Mouse (Mus musculus): ENCODE measurements around the gene Iglon5.
A peak's percentile ranks its signal among the peaks of the same experiment; 100 is the strongest.

Iglon5 gene

GRCm38 (mm10) chr7:43489631-43490125 is at the start of gene Iglon5:
Gene Iglon5 (minus strand): TSS chr7:43490075.
- no peak for DNase-seq

- no peak for DNase-seq
These were observed 48.6 kb upstream of the Iglon5 start for GRCm38 (mm10) chr7:43538524-43538923.

- no peak for DNase-seq
These were observed 43.1 kb upstream of the Iglon5 start for GRCm38 (mm10) chr7:43532936-43533505.

GRCm38 (mm10) chr7:43530216-43530785 is 40.4 kb upstream of the Iglon5 start:
- DNase-seq: no peak

DNA sequence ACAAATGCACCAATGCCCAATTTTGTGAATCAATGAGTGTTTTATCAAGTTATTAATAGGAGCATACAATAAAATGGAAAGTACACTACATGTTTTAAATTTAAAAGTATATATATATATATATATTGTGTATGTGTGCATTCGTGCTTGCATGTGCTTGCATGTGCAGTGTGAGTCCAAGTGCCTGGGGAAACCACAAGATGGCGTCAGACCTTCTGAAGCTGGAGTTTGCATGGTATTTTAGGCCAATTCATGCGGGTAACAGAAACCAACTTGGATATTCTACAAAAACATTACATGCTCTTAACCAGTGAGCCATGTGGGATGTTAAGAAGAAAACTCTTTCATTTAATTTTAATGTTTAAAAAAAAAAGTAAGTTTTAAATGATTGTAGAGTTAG is 35.4 kb upstream of the Iglon5 start:
- DNase-seq: no peak

- DNase-seq: no peak
These were observed 32.9 kb upstream of the Iglon5 start for GRCm38 (mm10) chr7:43522776-43523175.

DNA sequence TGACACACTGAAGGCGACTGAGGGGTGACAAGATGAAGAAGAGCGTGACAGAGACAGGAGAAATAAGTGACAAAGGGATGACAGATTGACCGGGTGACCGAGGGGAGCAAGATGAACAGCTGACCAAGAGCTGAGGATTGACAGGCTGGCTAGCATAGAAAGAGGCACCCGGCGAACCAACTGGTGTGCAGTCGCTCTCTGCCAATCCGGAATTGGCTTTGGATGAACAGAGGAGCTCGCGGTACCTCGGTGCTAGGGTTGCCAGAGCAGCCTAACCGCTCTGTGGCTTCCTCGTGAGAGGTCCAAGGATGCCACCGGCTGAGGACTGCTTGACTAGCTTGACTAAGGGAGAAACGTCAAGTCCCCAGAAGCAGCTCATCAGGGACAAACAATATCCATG is 28.5 kb upstream of the Iglon5 start:
- no peak for DNase-seq

DNA sequence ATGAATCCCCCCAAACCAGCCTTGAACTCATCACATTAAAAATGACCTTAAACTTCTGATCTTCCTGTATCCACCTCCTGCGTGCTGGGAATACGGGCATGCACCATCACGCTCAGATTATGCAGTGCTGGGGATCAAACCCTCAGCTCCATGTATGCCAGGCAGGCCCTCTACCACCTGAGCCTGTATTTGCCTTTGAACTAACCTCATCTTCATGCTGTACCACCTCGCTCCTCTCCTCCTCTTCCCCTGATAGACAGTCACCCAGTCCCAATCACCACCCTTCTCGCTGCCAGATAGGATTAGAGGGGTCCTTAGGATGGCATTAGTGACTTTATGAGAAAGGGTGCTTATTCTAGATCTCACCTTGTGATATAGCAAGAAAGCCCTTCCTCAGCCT is 25.2 kb upstream of the Iglon5 start:
- no peak for DNase-seq

DNA sequence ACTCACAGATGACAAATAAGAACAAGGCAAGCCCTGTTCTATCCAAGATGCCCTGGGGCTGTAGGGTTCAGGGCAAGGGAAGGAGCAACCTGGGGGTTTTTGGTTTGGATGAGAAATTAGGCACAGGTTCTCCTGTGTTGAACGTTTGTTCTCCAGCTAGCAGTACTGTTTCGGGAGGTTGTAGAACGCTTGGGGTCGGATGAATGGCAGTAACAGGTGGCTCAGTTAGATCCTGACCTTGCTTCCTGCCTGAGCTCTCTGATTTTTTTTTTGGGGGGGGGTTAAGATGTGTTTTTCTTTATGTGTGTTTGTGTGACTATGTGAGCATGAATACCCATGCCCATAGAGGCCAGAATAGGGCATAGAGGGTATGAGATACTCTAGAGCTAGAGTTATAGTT is 22.6 kb upstream of the Iglon5 start:
- DNase-seq: no peak

DNA sequence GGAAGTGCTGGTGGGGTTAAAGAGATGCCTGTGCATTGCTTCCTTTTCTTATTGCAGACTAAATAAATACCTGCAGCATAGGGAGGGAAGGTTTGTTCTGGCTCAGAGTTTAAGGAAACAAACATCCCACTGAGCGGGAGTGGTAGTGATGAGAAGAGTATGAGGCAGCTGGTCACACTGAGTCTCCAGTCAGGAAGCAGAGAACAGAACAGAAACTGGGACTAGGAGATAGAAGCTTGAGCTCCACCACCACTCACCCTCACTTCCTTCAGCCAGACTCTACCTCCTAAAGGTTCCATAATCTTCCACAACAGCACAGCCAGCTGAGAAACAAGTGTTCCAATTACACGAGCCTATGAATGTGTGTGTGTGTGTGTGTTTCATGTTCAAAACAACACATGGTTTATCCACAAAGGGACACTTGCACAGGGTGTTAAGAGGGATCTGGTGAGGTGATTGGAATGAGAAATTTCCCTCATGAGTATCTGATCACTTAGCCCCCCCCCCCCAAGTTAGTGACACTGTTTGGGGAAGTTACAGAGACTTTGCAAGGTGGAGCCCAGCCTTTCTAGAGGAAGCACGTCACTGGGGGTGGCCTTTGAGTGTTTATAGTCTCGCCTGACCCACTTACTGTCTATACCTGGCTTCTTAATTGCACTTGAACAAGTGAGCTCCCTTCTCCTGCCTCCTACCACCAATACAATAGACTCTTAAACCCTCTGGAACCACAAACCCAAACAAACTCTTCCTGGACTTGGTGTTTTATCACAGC is 22.0 kb upstream of the Iglon5 start:
- DNase-seq: no peak

DNA sequence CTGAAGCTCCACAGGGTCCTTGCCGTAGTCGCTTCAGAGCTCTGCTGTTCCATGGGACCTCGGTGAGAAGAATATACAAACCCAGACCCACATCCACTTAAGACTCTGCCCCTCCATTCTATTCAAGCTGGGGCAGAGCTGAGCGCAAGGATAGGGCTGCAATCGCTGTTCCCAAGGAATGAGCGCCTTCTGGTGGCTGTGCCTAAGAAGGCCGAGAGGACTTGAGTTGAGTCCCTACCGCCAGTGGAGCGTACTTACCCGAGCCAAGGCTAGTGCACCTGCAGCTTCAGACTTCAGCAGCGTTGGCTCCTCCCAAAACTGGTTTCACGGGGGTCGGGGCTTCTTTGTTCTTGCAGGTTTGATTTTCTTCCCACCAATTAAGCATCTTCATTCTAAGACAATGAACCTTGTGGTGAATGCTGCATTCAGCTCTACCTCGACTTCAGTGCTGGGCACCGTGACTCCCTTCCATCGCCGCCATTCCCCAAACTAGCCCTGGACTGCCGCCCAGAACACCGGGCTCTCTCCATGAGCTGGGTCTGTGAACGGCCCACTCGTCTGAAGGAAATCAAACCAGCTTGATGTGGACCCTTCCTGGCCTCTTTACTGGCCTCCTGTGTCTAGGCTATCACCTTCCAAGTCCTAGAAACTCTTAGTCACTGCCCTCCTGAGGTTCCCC is 5.6 kb upstream of the Iglon5 start:
- DNase-seq: peak; percentile 18 to 64

DNA sequence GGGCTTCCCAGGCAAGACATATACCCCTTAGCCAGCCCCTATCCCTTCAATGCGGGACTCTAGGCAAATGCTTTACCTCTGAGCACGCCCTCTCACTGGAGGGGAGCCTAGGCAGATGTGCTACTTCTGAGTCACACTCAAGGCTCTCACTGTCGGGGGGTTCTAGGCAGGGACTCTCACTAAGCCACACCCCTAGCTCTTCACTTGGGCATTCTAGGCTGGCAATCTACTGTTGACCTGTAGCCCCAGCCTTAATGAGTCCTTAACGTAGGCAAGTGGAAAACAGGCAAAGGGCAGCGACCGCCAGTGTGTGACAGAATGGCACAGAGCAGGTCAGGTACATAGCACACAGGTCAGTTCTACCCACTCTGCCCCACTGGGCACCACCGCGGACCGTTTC is 986 bp upstream of the Iglon5 start:
- DNase-seq: no peak

GRCm38 (mm10) chr7:43490182-43490584 is 308 bp upstream of the Iglon5 start:
- DNase-seq: no peak

DNA sequence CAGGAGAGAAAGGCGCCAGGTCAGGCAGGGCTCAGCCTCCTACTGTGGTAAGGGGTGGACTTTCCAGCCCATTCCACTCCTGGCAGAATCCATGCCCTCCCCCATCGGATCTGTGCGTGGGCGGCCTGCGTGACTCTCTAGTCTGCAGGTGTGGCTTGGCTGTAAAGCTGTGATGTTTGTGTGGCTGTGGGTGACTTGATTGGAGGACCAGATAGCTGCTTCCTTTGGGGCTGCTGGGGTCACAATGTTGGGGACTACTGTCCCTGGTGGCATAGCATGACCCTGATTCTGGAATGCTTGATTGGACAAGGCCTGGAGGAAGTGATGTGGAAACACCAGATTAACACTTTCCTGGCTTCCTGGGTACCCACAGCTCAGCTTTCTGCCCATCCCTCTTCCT is 1.2 kb downstream of the Iglon5 start:
- DNase-seq: no peak

DNA sequence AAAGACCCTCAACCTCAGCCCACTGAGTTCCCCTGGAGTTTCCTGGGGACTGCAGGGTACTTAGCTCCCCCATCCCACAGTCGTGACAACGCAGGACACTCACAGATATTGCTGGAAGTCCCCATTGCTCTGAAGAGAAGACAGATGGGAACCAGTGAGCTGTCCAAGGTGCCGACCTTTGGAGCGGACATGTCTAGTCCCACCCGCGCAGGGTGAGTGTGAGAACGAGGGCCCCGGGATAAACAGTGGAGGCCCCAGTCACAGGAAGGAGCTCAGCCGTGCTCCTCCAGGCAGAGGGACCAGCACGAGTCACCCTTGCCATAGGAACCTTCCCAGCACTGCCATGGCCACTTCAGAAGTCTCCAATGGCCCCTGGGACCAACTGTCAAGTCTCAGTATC is 6.6 kb downstream of the Iglon5 start:
- no peak for DNase-seq

GRCm38 (mm10) chr7:43482090-43482716 is 7.7 kb downstream of the Iglon5 start:
- peak; percentile 22 to 24 for DNase-seq

DNA sequence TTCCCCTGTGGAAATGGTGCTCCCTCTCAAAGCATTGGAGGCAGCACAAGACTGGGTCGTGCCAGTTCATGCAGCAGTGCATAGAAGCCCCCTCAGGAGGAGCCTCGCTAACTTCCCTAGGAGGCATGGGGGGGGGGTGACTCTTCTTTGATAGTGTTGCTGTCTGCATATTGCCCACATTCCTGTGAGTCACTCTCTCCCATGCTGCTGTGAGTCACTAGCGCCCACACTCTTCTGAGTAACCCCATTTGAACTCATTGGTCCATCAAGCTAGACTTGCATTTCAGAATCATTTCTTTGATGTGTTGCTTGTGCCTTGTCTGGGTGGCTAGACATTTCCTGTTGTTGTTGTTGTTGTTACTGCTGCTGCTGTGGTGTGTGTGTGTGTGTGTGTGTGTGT is 8.7 kb downstream of the Iglon5 start:
- DNase-seq: no peak

DNA sequence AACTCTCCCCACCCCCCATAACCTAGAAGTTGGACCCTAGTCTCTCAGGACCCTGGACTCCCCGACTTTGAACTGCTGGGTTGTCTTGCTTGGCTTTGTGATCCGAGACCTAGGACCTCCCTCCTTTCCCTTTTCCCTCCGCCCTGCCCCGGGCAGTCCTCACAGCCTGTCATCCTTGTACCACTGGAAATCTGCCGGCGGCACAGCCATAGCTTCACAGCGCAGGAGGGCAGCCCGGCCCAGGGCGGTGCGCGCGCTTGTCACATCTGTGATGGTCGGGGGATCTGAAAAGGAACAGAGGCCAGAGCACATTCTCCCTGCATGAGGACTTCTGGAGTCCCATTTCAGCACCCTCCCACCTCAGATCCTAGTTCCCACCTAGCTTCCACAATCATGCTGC is 13.5 kb downstream of the Iglon5 start:
- no peak for DNase-seq

DNA sequence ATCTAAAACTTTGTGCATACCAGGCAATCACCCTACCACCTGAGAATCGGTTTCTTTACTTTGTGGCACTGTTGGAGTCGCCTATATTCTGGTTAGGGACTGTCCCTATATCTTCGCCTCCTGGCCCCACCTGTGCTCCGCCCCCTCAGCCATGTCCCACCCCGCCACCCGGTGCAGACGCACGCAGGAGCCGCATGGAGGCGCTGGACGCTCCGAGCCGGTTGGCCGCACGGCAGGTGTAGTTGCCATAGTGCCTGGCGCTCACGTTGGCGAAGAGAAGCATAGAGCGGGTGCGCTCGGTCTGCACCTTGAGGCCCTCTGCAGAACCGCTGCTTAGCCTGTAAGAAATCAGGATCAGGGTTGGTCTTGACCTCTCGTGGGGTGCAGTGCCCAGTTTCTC is 14.2 kb downstream of the Iglon5 start:
- no peak for DNase-seq

DNA sequence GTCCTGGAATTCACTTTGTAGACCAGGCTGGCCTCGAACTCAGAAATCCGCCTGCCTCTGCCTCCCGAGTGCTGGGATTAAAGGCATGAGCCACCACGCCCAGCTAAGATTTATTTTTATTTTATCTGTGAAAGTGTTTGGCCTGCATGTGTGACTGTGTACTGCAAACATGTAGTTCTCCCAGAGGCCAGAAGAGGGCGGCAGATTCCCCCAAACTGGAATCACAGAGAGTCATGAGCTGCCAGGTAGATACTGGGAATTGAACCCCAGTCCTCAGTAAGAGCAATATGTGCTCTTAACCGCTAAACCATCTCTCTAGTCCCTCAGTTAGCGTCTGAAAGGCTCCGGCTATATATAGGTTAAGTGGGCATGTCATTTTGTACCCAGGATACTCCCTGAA is 19.5 kb downstream of the Iglon5 start:
- peak in 1 of 2 experiments; percentile 49 for DNase-seq

GRCm38 (mm10) chr7:43466099-43466694 is 23.7 kb downstream of the Iglon5 start:
- peak; percentile 64 to 81 for DNase-seq

DNA sequence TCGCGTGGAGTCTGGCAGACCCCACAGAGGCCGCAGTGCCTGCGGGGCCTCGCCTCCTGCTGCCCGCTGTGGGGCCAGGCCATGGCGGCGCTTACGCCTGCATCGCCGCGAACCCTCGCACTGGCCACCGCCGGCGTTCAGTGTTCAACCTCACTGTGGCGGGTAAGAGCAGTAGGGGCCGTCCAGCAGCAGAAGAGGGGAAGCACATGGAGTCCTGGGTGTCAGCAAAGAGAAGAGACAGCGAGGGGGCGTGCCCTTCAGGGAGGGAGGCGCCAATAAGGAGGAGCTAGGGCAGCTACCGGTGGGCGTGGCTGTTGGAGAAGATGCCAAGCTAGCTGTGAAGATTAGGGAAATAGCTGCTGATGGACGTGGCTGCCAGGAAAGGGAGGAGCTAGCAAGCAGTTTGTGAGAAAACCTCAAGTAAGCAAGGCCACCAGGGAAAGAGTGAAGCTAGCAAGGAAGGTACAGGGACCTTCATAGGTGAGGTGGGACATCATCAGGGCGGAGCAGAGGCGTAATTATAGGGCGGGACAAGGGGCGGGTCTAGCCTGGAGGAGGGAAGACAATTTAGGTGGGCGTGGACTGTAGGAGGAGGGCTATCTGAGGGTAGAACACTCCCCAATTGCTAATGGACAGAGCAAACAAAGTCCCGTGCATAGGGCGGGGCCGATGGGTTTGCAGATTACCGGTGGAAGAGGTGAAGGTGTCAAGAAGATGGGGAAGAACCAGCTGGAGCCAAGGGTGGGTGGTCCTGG is 24.4 kb downstream of the Iglon5 start:
- peak; percentile 92 to 95 for DNase-seq
